Comparison of ENCODE assay signal across 8 mouse cellular contexts in genomic region chr12:76709795-76710350, GRCm38 (mm10). TPM values are rescaled to one million over a fixed set of nuclear protein-coding genes. Genes with fewer than 3 reads are reported as not detected.
DNase-seq lines count a peak whose midpoint lies in the region; ATAC-seq and TF ChIP-seq lines count a peak whose summit lies in the region.

No protein-coding gene starts in this region.

- peak; percentile 17; the same call in 1 of the 2 replicates for TF ChIP-seq CTCF in heart, adult 2 months (IDR thresholded peaks at IDR 0.05)

- intact Hi-C loops in heart, adult 2 months (cut with DNase I) = loop anchor here (10.0 kb wide), 1 partner anchor 935 kb away; no protein-coding TSS in a partner anchor

- H3K9ac ChIP-seq in embryonic facial prominence, embryonic 12.5 days = peak overlapping the region; percentile 47
- H3K9ac ChIP-seq in heart, adult 2 months (ENCODE audit: low read depth, low read length) = peak overlapping the region; percentile 85
- peak overlapping the region; percentile 55 for H3K9ac ChIP-seq in limb, embryonic 14.5 days (ENCODE audit: low read depth, low read length, severe bottlenecking)
- H3K9ac ChIP-seq in midbrain, embryonic 14.5 days (replicated peaks; ENCODE audit: low read length) = peak overlapping the region; percentile 73

- H3K79me2 ChIP-seq in heart, adult 2 months (replicated peaks; ENCODE audit: control insufficient read depth, insufficient read depth, low read length) = no peaks in the 10 kb centered on the region

- DNase-seq in embryo, embryonic 11 days = peak; percentile 64
- DNase-seq in embryo, embryonic 10.5 days (ENCODE audit: low spot score) = no peak
- peak; percentile 77 to 86 for DNase-seq in heart, adult 2 months
- DNase-seq in kidney, adult 18-20 months = peak; percentile 71
- DNase-seq in limb, embryonic 14.5 days (ENCODE audit: low spot score) = peak; percentile 29
- peak; percentile 78 for DNase-seq in midbrain, embryonic 14.5 days
- DNase-seq in spleen, adult 18-20 months = peak; percentile 51 to 63

- WGBS in embryonic facial prominence, embryonic 12.5 days = under 1% methylated on average over 48 of the region's 55 CpGs
- WGBS in heart, adult 2 months = under 1% methylated on average over 54 of the region's 55 CpGs
- 1% methylated on average over 32 of the region's 55 CpGs for WGBS in limb, embryonic 14.5 days
- under 1% methylated on average over 45 of the region's 55 CpGs for WGBS in midbrain, embryonic 14.5 days

- peaks cover 62% of the 10 kb centered on the region for H3K27me3 ChIP-seq in embryonic facial prominence, embryonic 12.5 days
- H3K27me3 ChIP-seq in heart, adult 2 months (ENCODE audit: control insufficient read depth, insufficient read depth, low read length) = peaks cover 5% of the 10 kb centered on the region
- peaks cover 42% of the 10 kb centered on the region for H3K27me3 ChIP-seq in limb, embryonic 14.5 days (ENCODE audit: control insufficient read depth, insufficient read depth, low read length)
- peaks cover 27% of the 10 kb centered on the region for H3K27me3 ChIP-seq in midbrain, embryonic 14.5 days (ENCODE audit: control insufficient read depth, insufficient read depth, low read length)

- H3K4me3 ChIP-seq in embryonic facial prominence, embryonic 12.5 days = peak overlapping the region; percentile 64
- H3K4me3 ChIP-seq in heart, adult 2 months = peak overlapping the region; percentile 56
- H3K4me3 ChIP-seq in limb, embryonic 14.5 days (replicated peaks; ENCODE audit: low read length) = peak overlapping the region; percentile 57
- H3K4me3 ChIP-seq in midbrain, embryonic 14.5 days (replicated peaks; ENCODE audit: low read depth, low read length) = peak overlapping the region; percentile 71

- no peak for TF ChIP-seq EP300 in heart, adult 2 months (IDR thresholded peaks at IDR 0.05; ENCODE audit: insufficient read depth, low read depth, low read length)

- H3K4me2 ChIP-seq in embryonic facial prominence, embryonic 12.5 days (replicated peaks) = peak overlapping the region; percentile 100
- peak overlapping the region; percentile 100 for H3K4me2 ChIP-seq in limb, embryonic 14.5 days (replicated peaks; ENCODE audit: low read depth, low read length, severe bottlenecking)
- H3K4me2 ChIP-seq in midbrain, embryonic 14.5 days (ENCODE audit: low read length) = peak overlapping the region; percentile 100

- H3K36me3 ChIP-seq in embryonic facial prominence, embryonic 12.5 days = no peaks in the 10 kb centered on the region
- H3K36me3 ChIP-seq in heart, adult 2 months (ENCODE audit: control insufficient read depth, insufficient read depth, low read length) = no peaks in the 10 kb centered on the region
- H3K36me3 ChIP-seq in limb, embryonic 14.5 days (ENCODE audit: control insufficient read depth, insufficient read depth, low read length) = no peaks in the 10 kb centered on the region
- H3K36me3 ChIP-seq in midbrain, embryonic 14.5 days (ENCODE audit: control insufficient read depth, insufficient read depth, low read length) = no peaks in the 10 kb centered on the region

- H3K27ac ChIP-seq in embryonic facial prominence, embryonic 12.5 days = 0 out of 2 replicates have a peak overlapping the region, but pooled peaks have one; percentile 2
- H3K27ac ChIP-seq in heart, adult 2 months = peak overlapping the region; percentile 94
- H3K27ac ChIP-seq in limb, embryonic 14.5 days (replicated peaks; ENCODE audit: low read depth, low read length) = no peak overlapping the region
- 0 out of 2 replicates have a peak overlapping the region, but pooled peaks have one; percentile 13 for H3K27ac ChIP-seq in midbrain, embryonic 14.5 days (replicated peaks; ENCODE audit: low read depth, low read length)

- peaks cover 13% of the 10 kb centered on the region for H3K4me1 ChIP-seq in embryonic facial prominence, embryonic 12.5 days
- no peaks in the 10 kb centered on the region; the same call in 1 of the 2 replicates for H3K4me1 ChIP-seq in heart, adult 2 months (ENCODE audit: control insufficient read depth, insufficient read depth, low read length)
- peaks cover 11% of the 10 kb centered on the region for H3K4me1 ChIP-seq in limb, embryonic 14.5 days (ENCODE audit: control insufficient read depth, insufficient read depth, low read length)
- H3K4me1 ChIP-seq in midbrain, embryonic 14.5 days (ENCODE audit: control insufficient read depth, insufficient read depth, low read length) = 0 out of 2 replicates have a peak, but pooled peaks cover 7% of the 10 kb centered on the region

- no peaks in the 10 kb centered on the region for H3K9me3 ChIP-seq in embryonic facial prominence, embryonic 12.5 days
- no peaks in the 10 kb centered on the region for H3K9me3 ChIP-seq in limb, embryonic 14.5 days (ENCODE audit: control insufficient read depth, low read length)
- H3K9me3 ChIP-seq in midbrain, embryonic 14.5 days (ENCODE audit: control insufficient read depth, low read length) = no peaks in the 10 kb centered on the region

- peak; percentile 23; the same call in 1 of the 2 replicates for TF ChIP-seq POLR2A in heart, adult 2 months (IDR thresholded peaks at IDR 0.05; ENCODE audit: insufficient read depth, low read depth, low read length)
- TF ChIP-seq POLR2A in limb, embryonic 14.5 days (IDR thresholded peaks at IDR 0.05; ENCODE audit: borderline replicate concordance, extremely low read depth, insufficient read depth, insufficient read length) = no peak

- peak; percentile 55; the same call in 1 of the 2 replicates for ATAC-seq in embryonic facial prominence, embryonic 12.5 days (ENCODE audit: insufficient number of reproducible peaks, insufficient read depth, low FRiP score, low TSS enrichment)
- ATAC-seq in limb, embryonic 14.5 days (ENCODE audit: low FRiP score, low read depth) = peak; percentile 51
- peak; percentile 78 for ATAC-seq in midbrain, embryonic 14.5 days (ENCODE audit: low FRiP score, low TSS enrichment)

RNA-seq across cellular contexts. Expression of gene Sptb, which starts 0.5 kb away (rescaled TPM):
- 1.6 and 1.8 TPM in 2 replicates for polyA plus RNA-seq in embryonic facial prominence, embryonic 12.5 days (2016; fragmentation: Nextera tagmentation; extraction: Ambion mirVana)
- 10 to 100 TPM; 81.2 to 96.7 TPM for total RNA-seq in heart, adult 2 months (2021)
- 27.0 and 43.4 TPM in 2 replicates for polyA plus RNA-seq in heart, adult 2 months (2012; rRNA removed)
- 1.3 and 1.5 TPM in 2 replicates for polyA plus RNA-seq in limb, embryonic 14.5 days (2012; rRNA removed)
- polyA plus RNA-seq in limb, embryonic 14.5 days (2014; fragmentation: Nextera tagmentation; extraction: Ambion mirVana) = 1.3 TPM in 2 replicates
- polyA plus RNA-seq in midbrain, embryonic 14.5 days (2014; fragmentation: Nextera tagmentation; extraction: Ambion mirVana) = 4.2 TPM in 2 replicates

RNA-seq across cellular contexts. Expression of gene Churc1, which starts 55.5 kb away (rescaled TPM):
- polyA plus RNA-seq in embryonic facial prominence, embryonic 12.5 days (2016; fragmentation: Nextera tagmentation; extraction: Ambion mirVana) = 78.9 and 87.6 TPM in 2 replicates
- 10 to 100 TPM; 76.2 to 87.3 TPM for total RNA-seq in heart, adult 2 months (2021)
- polyA plus RNA-seq in heart, adult 2 months (2012; rRNA removed) = 96.7 and 183 TPM in 2 replicates
- 43.6 and 47.4 TPM in 2 replicates for polyA plus RNA-seq in limb, embryonic 14.5 days (2012; rRNA removed)
- 93.1 and 104 TPM in 2 replicates for polyA plus RNA-seq in limb, embryonic 14.5 days (2014; fragmentation: Nextera tagmentation; extraction: Ambion mirVana)
- polyA plus RNA-seq in midbrain, embryonic 14.5 days (2014; fragmentation: Nextera tagmentation; extraction: Ambion mirVana) = 103 and 129 TPM in 2 replicates

RNA-seq across cellular contexts. Expression of gene Fntb, which starts 55.5 kb away (rescaled TPM):
- polyA plus RNA-seq in embryonic facial prominence, embryonic 12.5 days (2016; fragmentation: Nextera tagmentation; extraction: Ambion mirVana) = 42.9 and 45.9 TPM in 2 replicates
- total RNA-seq in heart, adult 2 months (2021) = 10 to 100 TPM; 12.6 to 13.7 TPM
- polyA plus RNA-seq in heart, adult 2 months (2012; rRNA removed) = 19.1 and 20.2 TPM in 2 replicates
- polyA plus RNA-seq in limb, embryonic 14.5 days (2012; rRNA removed) = 42.9 and 50.9 TPM in 2 replicates
- 47.6 and 51.5 TPM in 2 replicates for polyA plus RNA-seq in limb, embryonic 14.5 days (2014; fragmentation: Nextera tagmentation; extraction: Ambion mirVana)
- polyA plus RNA-seq in midbrain, embryonic 14.5 days (2014; fragmentation: Nextera tagmentation; extraction: Ambion mirVana) = 33.1 and 39.9 TPM in 2 replicates
